Mouse (Mus musculus) liver, embryonic 16.5 days (tissue): Measurements from ENCODE around the gene Pde1c. TPM values are rescaled to one million over a fixed set of nuclear protein-coding genes. Genes with fewer than 3 reads are reported as not detected.

ENCODE experiments used
- ATAC-seq: fragments of 200-750 bp; cut with Nextera tagmentation; 2 replicates; pipeline ENCODE4 v1.8.0; 2017; ENCODE audit warnings: low read depth, mild to moderate bottlenecking, moderate number of reproducible peaks, moderate library complexity
- H3K27ac ChIP-seq: fragments of 300-500 bp; sonication (generic); 2 replicates; pipeline ENCODE4 v1.5.1; 2014; ENCODE audit warnings: mild to moderate bottlenecking, low read length
- H3K27me3 ChIP-seq: fragments of 300-500 bp; sonication (generic); 2 replicates; pipeline ENCODE4 v1.6.1; 2014; ENCODE audit warnings: low read depth, low read length, mixed read lengths; ENCODE audit not compliant: control insufficient read depth, insufficient read depth
- H3K36me3 ChIP-seq: fragments of 300-500 bp; sonication (generic); 2 replicates; pipeline ENCODE4 v1.6.1; 2014; ENCODE audit warnings: mild to moderate bottlenecking; ENCODE audit not compliant: control insufficient read depth, insufficient read depth
- H3K4me1 ChIP-seq: fragments of 300-500 bp; sonication (generic); 2 replicates; pipeline ENCODE4 v1.6.1; 2014; ENCODE audit warnings: low read depth, low read length, mixed read lengths; ENCODE audit not compliant: control insufficient read depth
- H3K4me2 ChIP-seq: fragments of 300-500 bp; sonication (generic); 2 replicates; pipeline ENCODE4 v1.6.1; 2014; ENCODE audit warnings: low read depth, low read length, mixed read lengths
- H3K4me3 ChIP-seq: fragments of 300-500 bp; sonication (generic); 2 replicates; pipeline ENCODE4 v1.5.1; 2014; ENCODE audit warnings: low read depth, mild to moderate bottlenecking, low read length
- H3K9ac ChIP-seq: fragments of 300-500 bp; sonication (generic); 2 replicates; pipeline ENCODE4 v1.6.1; 2014; ENCODE audit warnings: low read depth, low read length
- H3K9me3 ChIP-seq: fragments of 300-500 bp; sonication (generic); replicated peaks from 2 replicates; pipeline ENCODE4 v1.6.1; 2016; ENCODE audit warnings: low read length; ENCODE audit not compliant: control insufficient read depth
- WGBS: fragments of 180-500 bp; shearing (Covaris S2); extraction: QIAGEN DNeasy Blood & Tissue Kit; methylation state at CpG from one replicate; pipeline ENCODE4 v1.1.7; 2014; ENCODE audit not compliant: insufficient replicate concordance; 5-methylcytosine and 5-hydroxymethylcytosine counted together
- polyA plus RNA-seq: library from polyadenylated mRNA; unstranded; fragments of >200 nt; fragmentation: Nextera tagmentation; extraction: Ambion mirVana; gene quantifications from 2 replicates; pipeline ENCODE4 v1.2.1, GENCODE M21; 2015

Gene Pde1c
- polyA plus RNA-seq, 1 experiment from 2014 or later, result 0.44 TPM

- WGBS, result under 1% methylated on average over 9 of the region's 10 CpGs
- H3K4me3 ChIP-seq, result no peak overlapping the region
- H3K36me3 ChIP-seq, result no peaks in the 10 kb centered on the region
- no peak overlapping the region for H3K4me2 ChIP-seq
- no peak overlapping the region for H3K27ac ChIP-seq
- H3K9ac ChIP-seq, result no peak overlapping the region
- peaks cover 11% of the 10 kb centered on the region for H3K27me3 ChIP-seq
- H3K4me1 ChIP-seq, result no peaks in the 10 kb centered on the region
- no peak for ATAC-seq
- H3K9me3 ChIP-seq, result no peaks in the 10 kb centered on the region
Observed at GRCm38 (mm10) chr6:56362128-56362545, 206.8 kb downstream of the Pde1c start.

- H3K36me3 ChIP-seq, result no peaks in the 10 kb centered on the region
- no peak overlapping the region for H3K4me2 ChIP-seq
- 4% methylated on average over 19 of the region's 19 CpGs for WGBS
- no peak for ATAC-seq
- H3K27ac ChIP-seq, result no peak overlapping the region
- H3K9ac ChIP-seq, result no peak overlapping the region
- H3K4me3 ChIP-seq, result no peak overlapping the region
- no peaks in the 10 kb centered on the region for H3K4me1 ChIP-seq
- peaks cover 11% of the 10 kb centered on the region for H3K27me3 ChIP-seq
- H3K9me3 ChIP-seq, result no peaks in the 10 kb centered on the region
Observed at GRCm38 (mm10) chr6:56361348-56362127, 207.4 kb downstream of the Pde1c start.

DNA sequence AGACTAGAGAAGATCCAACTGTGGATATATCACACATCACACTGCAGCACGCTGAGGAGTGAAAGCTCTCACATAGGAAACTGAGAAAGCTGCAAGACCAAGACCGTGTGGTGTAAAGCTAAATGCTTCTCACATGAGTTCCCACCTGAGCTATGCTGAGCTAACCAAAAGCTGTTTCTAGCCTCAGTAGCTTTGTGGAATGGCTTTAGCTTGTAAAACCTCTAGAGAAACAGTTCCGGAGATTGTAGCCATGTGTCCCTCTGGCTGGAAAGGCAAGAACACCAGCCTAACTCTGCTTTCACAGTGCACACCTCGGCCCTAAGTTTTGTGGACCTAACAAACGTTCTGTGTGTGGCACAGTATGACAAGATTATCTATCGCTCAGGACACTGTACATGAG lies 208.8 kb downstream of the Pde1c start:
- Histone ChIP-seq H3K4me3 (no peak overlapping the region), H3K4me2 (no peak overlapping the region)

DNA sequence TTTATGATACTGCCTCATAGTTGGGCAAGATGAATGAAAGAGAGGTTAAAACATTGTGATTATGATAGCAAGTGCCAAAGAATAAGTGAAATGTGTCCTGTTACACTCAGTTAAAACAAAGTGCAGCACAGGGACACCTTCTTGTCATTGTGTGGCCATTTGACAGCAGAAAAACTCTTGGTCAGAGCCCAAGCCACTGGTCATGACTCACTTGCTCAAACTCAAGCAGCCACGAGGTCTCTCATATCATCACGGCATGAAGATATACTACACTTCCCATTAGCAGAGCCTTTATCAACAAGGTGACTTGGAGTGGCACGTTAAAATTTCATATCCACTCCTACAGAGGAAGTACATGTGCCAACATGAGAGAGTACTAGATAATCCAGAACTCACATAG lies 209.8 kb downstream of the Pde1c start:
- no peak for ATAC-seq
- Histone ChIP-seq H3K9me3 (no peaks in the 10 kb centered on the region), H3K27ac (no peak overlapping the region), H3K4me1 (no peaks in the 10 kb centered on the region), H3K36me3 (no peaks in the 10 kb centered on the region), H3K4me3 (no peak overlapping the region), H3K27me3 (peaks cover 11% of the 10 kb centered on the region), H3K9ac (no peak overlapping the region), H3K4me2 (no peak overlapping the region)
- WGBS, result 54% methylated on average over 3 of the region's 3 CpGs

More for the DNA sequence above, 208.8 kb downstream of the Pde1c start:
- Histone ChIP-seq H3K4me1 (no peaks in the 10 kb centered on the region), H3K27me3 (peaks cover 11% of the 10 kb centered on the region), H3K9ac (no peak overlapping the region), H3K9me3 (no peaks in the 10 kb centered on the region), H3K36me3 (no peaks in the 10 kb centered on the region), H3K27ac (no peak overlapping the region)
- WGBS, result 43% methylated on average over 6 of the region's 6 CpGs
- no peak for ATAC-seq

GRCm38 (mm10) chr6:56347207-56347606 lies 221.7 kb downstream of the Pde1c start:
- no peak overlapping the region for H3K4me3 ChIP-seq
- H3K4me2 ChIP-seq, result no peak overlapping the region
- 45% methylated on average over 3 of the region's 3 CpGs for WGBS
- H3K9me3 ChIP-seq, result no peaks in the 10 kb centered on the region
- H3K9ac ChIP-seq, result no peak overlapping the region
- ATAC-seq, result no peak
- no peak overlapping the region for H3K27ac ChIP-seq
- no peaks in the 10 kb centered on the region for H3K27me3 ChIP-seq
- H3K36me3 ChIP-seq, result no peaks in the 10 kb centered on the region
- H3K4me1 ChIP-seq, result no peaks in the 10 kb centered on the region

DNA sequence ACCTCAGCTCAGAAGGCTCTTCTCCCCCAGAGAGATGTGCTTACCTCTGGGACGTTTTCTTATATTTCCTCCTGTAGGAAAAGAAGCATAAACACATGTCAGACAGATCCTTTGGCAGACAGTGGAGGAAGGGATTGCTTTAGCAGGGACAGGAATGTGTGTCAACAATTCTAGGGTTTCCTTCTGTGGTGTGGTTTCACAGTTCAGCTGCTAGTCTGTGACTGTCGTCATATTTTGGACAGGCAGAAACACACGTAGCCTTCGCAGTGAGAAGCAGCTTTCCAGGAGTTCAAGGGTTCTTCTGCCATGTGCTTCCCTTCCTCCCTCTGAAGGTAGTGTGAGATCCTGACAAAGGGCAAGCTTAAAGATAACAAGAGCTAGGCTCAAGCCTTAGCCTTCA lies 223.8 kb downstream of the Pde1c start:
- no peak overlapping the region for H3K27ac ChIP-seq
- ATAC-seq, result no peak
- 35% methylated on average over 4 of the region's 4 CpGs for WGBS

DNA sequence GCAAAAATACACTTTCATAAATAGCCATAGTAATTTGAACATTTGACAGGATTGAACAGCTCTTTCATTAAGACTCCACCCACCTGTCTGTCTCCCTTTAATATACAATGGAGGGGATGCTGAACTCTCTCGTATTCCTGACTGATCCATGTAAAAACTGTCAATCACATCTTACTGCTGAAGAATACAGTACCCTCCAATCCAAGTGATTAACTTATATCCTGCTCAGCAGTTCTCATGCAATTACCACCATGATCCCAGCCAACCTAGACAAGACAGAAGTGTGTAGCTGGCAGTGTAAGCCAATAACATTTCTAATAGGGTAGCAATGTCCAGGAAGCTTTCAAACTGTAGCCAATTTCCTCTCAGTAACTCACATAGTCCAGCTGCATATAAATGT lies 226.9 kb downstream of the Pde1c start:
- no peaks in the 10 kb centered on the region for H3K27me3 ChIP-seq
- 31% methylated on average over 1 of the region's 1 CpGs for WGBS

More for the DNA sequence above, 223.8 kb downstream of the Pde1c start:
- no peaks in the 10 kb centered on the region for H3K9me3 ChIP-seq
- H3K27me3 ChIP-seq, result no peaks in the 10 kb centered on the region
- H3K4me3 ChIP-seq, result no peak overlapping the region
- no peaks in the 10 kb centered on the region for H3K4me1 ChIP-seq
- H3K36me3 ChIP-seq, result no peaks in the 10 kb centered on the region
- H3K9ac ChIP-seq, result no peak overlapping the region
- no peak overlapping the region for H3K4me2 ChIP-seq

GRCm38 (mm10) chr6:56335811-56336446 lies 233.0 kb downstream of the Pde1c start:
- no peak overlapping the region for H3K4me3 ChIP-seq

More for the DNA sequence above, 226.9 kb downstream of the Pde1c start:
- no peak overlapping the region for H3K4me2 ChIP-seq
- H3K27ac ChIP-seq, result no peak overlapping the region
- H3K4me3 ChIP-seq, result no peak overlapping the region
- H3K9me3 ChIP-seq, result no peaks in the 10 kb centered on the region
- no peak for ATAC-seq
- H3K36me3 ChIP-seq, result no peaks in the 10 kb centered on the region
- H3K9ac ChIP-seq, result no peak overlapping the region
- H3K4me1 ChIP-seq, result no peaks in the 10 kb centered on the region

GRCm38 (mm10) chr6:56332149-56332548 lies 236.8 kb downstream of the Pde1c start:
- H3K4me3 ChIP-seq, result no peak overlapping the region
- 66% methylated on average over 4 of the region's 4 CpGs for WGBS
- H3K4me1 ChIP-seq, result no peaks in the 10 kb centered on the region
- no peak overlapping the region for H3K9ac ChIP-seq
- ATAC-seq, result no peak
- H3K4me2 ChIP-seq, result no peak overlapping the region
- no peaks in the 10 kb centered on the region for H3K36me3 ChIP-seq
- no peaks in the 10 kb centered on the region for H3K9me3 ChIP-seq
- no peaks in the 10 kb centered on the region for H3K27me3 ChIP-seq
- no peak overlapping the region for H3K27ac ChIP-seq

More at GRCm38 (mm10) chr6:56335811-56336446, 233.0 kb downstream of the Pde1c start:
- no peak for ATAC-seq
- Histone ChIP-seq H3K4me2 (no peak overlapping the region), H3K27ac (no peak overlapping the region), H3K27me3 (no peaks in the 10 kb centered on the region), H3K36me3 (no peaks in the 10 kb centered on the region), H3K4me1 (no peaks in the 10 kb centered on the region), H3K9ac (no peak overlapping the region), H3K9me3 (no peaks in the 10 kb centered on the region)
- 60% methylated on average over 3 of the region's 3 CpGs for WGBS
